Mouse (Mus musculus) lung, postnatal 0 days (tissue): ENCODE measurements around the gene Il10. TPM values are rescaled to one million over a fixed set of nuclear protein-coding genes. Genes with fewer than 3 reads are reported as not detected.

Experiments used
- ATAC-seq: fragments of 200-750 bp; cut with Nextera tagmentation; 2 replicates; pipeline ENCODE4 v1.8.0; 2017; ENCODE audit warnings: moderate library complexity
- DNase-seq: peaks from one replicate; pipeline ENCODE4 v3.0.0-alpha.2; 2016; ENCODE audit warnings: low spot score
- H3K27ac ChIP-seq: fragments of 300-500 bp; sonication (generic); 2 replicates; pipeline ENCODE4 v1.5.1; 2014; ENCODE audit warnings: antibody characterized with exemption, mild to moderate bottlenecking, low read length, mixed read lengths
- H3K27me3 ChIP-seq: fragments of 300-500 bp; sonication (generic); replicated peaks from 2 replicates; pipeline ENCODE4 v1.6.1; 2014; ENCODE audit warnings: low read length, mixed read lengths; ENCODE audit not compliant: insufficient read depth
- H3K36me3 ChIP-seq: fragments of 300-500 bp; sonication (generic); 2 replicates; pipeline ENCODE4 v1.6.1; 2014; ENCODE audit warnings: low read length, mixed read lengths; ENCODE audit not compliant: insufficient read depth
- H3K4me1 ChIP-seq: fragments of 300-500 bp; sonication (generic); 2 replicates; pipeline ENCODE4 v1.6.1; 2014; ENCODE audit warnings: antibody characterized with exemption, low read depth, low read length, mixed read lengths; ENCODE audit not compliant: insufficient read depth
- H3K4me2 ChIP-seq: fragments of 300-500 bp; sonication (generic); replicated peaks from 2 replicates; pipeline ENCODE4 v1.6.1; 2014; ENCODE audit warnings: low read depth, mild to moderate bottlenecking, low read length, moderate library complexity, mixed read lengths
- H3K4me3 ChIP-seq: fragments of 300-500 bp; sonication (generic); 2 replicates; pipeline ENCODE4 v1.5.1; 2014; ENCODE audit warnings: low read depth, low read length
- H3K9ac ChIP-seq: fragments of 300-500 bp; sonication (generic); replicated peaks from 2 replicates; pipeline ENCODE4 v1.6.1; 2014; ENCODE audit warnings: low read depth, mild to moderate bottlenecking
- H3K9me3 ChIP-seq: fragments of 300-500 bp; sonication (generic); 2 replicates; pipeline ENCODE4 v1.6.1; 2016; ENCODE audit warnings: low read length, mixed read lengths
- CTCF ChIP-seq: IDR thresholded peaks from 2 replicates; pipeline ENCODE4 v1.5.1; 2016; ENCODE audit warnings: antibody characterized with exemption, mild to moderate bottlenecking
- EP300 ChIP-seq: IDR thresholded peaks from 2 replicates; pipeline ENCODE4 v1.6.1; 2016; ENCODE audit warnings: antibody characterized with exemption, mild to moderate bottlenecking, control low read depth
- WGBS: fragments of 180-500 bp; shearing (Covaris S2); extraction: QIAGEN DNeasy Blood & Tissue Kit; methylation state at CpG from one replicate; pipeline ENCODE4 v1.1.7; 2014; 5-methylcytosine and 5-hydroxymethylcytosine counted together
- polyA plus RNA-seq: library from polyadenylated mRNA; unstranded; fragments of >200 nt; fragmentation: Nextera tagmentation; extraction: Ambion mirVana; gene quantifications from 2 replicates; pipeline ENCODE4 v1.2.1, GENCODE M21; 2015

Gene Il10
- polyA plus RNA-seq, 1 experiment from 2014 or later, result not detected

DNA sequence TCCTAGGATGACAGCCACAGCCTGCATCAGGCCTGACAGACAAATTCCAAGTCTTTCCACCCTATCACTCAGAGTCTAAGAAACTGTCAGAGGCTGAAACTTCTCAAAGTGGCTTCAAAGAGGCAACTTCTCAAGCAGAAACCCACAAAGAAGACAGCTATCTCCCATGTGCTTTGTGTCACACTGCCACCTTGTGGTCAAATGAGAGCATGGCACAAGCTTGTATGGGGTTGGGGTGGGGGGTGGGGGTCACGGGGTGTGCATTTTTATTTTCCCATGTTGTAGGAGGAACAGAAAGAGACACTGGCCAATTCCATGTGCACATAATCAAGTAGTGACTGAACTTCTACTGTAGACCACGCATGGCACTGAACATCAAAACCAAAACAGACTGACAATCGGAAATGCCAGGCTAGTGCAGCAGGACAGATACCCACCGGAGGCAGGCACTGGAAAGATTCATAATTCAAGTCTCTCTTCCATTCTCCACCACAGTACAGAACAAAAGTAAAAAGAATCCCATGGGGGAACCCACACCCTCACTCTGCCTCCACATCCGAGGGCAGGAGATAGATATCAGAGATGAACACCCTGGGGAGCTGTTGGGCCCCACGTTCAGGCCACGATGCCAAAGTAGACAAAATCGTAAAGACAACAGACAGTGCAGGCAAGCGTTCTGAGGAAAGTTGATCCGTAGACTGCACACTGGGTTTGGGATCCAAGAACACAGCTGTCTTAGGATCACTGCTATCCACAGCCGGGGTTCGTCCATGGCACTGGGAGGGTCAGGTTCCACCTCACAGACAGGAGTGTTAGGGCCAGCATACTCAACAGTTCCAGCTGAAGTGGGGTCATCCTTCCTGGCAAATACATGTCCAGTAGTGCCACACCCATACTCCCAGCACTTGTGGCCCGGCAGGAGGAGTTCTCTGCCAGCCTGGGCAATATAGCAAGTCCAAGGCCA lies 40.9 kb downstream of the Il10 start:
- H3K4me2 ChIP-seq, result no peak overlapping the region

DNA sequence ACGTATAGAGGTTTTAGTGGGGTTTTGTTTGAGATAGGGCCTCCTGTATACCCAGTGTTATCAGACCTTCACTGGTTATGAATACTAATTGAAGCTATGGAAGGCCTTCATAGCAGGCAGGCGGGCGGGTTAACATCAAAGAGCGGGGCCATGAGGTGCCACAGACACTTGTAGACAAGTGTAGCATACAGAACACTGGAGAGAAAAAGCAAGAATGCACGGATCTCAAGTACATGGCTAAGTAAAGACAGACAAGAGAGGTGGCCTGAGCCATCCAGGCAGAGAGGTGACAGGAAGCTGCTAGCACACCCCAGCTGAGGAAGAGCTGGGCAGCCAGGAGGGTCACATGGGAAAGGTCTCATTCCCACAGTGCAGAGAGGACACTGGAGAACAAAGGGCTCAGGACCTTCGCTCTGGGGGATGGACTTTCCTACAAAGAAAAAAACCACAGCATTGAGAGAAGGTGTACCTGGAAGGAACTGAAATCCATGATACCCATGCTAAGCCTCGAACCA lies 42.2 kb downstream of the Il10 start:
- Histone ChIP-seq H3K4me3 (no peak overlapping the region), H3K4me2 (no peak overlapping the region), H3K4me1 (peaks cover 20% of the 10 kb centered on the region), H3K27ac (no peak overlapping the region), H3K9me3 (no peaks in the 10 kb centered on the region), H3K36me3 (peaks cover 14% of the 10 kb centered on the region), H3K9ac (no peak overlapping the region), H3K27me3 (no peaks in the 10 kb centered on the region)
- 54% methylated on average over 7 of the region's 7 CpGs for WGBS
- no peak for TF ChIP-seq CTCF
- TF ChIP-seq EP300, result no peak
- DNase-seq (peak; percentile 50), ATAC-seq (peak; percentile 69)

More for the DNA sequence above, 40.9 kb downstream of the Il10 start:
- ATAC-seq (peak; percentile 18; the same call in 1 of the 2 replicates), DNase-seq (peak; percentile 66)
- TF ChIP-seq CTCF (peak; percentile 80), EP300 (no peak)
- Histone ChIP-seq H3K27ac (no peak overlapping the region), H3K4me1 (peaks cover 20% of the 10 kb centered on the region), H3K4me3 (no peak overlapping the region), H3K27me3 (no peaks in the 10 kb centered on the region), H3K36me3 (peaks cover 22% of the 10 kb centered on the region), H3K9me3 (no peaks in the 10 kb centered on the region), H3K9ac (no peak overlapping the region)
- 53% methylated on average over 13 of the region's 13 CpGs for WGBS

DNA sequence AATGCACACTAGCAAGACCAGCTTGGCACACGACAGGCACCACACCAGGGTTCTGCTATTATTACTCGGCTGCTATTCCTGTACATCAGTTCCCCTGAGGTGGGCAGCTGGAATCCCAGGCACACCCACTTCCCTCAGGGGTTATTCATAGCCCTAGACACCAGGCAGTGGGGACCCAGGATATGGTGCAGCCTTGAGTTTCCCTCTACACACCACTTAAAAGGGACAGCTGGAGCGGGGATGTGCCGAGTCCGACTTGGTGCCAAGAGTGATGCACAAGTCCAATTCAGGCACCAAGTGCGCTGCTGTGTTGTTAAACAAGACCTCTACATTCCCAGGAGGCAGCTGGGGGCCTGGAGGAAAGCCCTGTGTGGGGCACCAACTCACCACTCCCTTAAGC lies 43.2 kb downstream of the Il10 start:
- ATAC-seq, result no peak; the same call in 1 of the 2 replicates
- Histone ChIP-seq H3K27me3 (no peaks in the 10 kb centered on the region), H3K36me3 (0 out of 2 replicates have a peak, but pooled peaks cover 4% of the 10 kb centered on the region), H3K27ac (no peak overlapping the region), H3K4me1 (peaks cover 20% of the 10 kb centered on the region), H3K9me3 (no peaks in the 10 kb centered on the region), H3K9ac (no peak overlapping the region), H3K4me2 (no peak overlapping the region), H3K4me3 (no peak overlapping the region)
- no peak for TF ChIP-seq CTCF
- TF ChIP-seq EP300, result no peak
- WGBS, result 51% methylated on average over 6 of the region's 6 CpGs
- no peak for DNase-seq

DNA sequence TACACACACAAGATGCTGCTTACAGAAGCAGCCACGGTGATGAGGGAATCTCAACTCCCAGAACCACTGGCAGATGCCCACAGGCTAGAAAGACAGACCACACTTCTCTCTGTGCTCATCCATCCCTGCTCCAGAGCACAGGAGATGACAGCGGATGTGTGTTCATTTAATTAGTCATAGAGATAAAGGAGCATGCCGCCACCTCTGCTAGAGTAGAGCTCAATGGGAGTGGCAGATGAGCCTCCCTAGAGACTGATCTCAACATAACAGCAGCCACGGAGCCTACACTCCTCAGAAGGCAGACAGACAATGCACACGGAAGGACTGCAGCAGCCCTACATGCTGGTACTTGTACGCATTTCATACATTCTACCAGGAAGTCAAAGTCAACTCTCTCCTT lies 44.6 kb downstream of the Il10 start:
- no peaks in the 10 kb centered on the region for H3K9me3 ChIP-seq
- H3K4me3 ChIP-seq, result no peak overlapping the region
- H3K4me2 ChIP-seq, result no peak overlapping the region
- no peaks in the 10 kb centered on the region for H3K27me3 ChIP-seq
- ATAC-seq, result no peak
- no peak for TF ChIP-seq EP300
- TF ChIP-seq CTCF, result no peak
- no peaks in the 10 kb centered on the region for H3K36me3 ChIP-seq
- H3K27ac ChIP-seq, result no peak overlapping the region
- H3K4me1 ChIP-seq, result peaks cover 17% of the 10 kb centered on the region
- 55% methylated on average over 6 of the region's 6 CpGs for WGBS
- no peak for DNase-seq
- H3K9ac ChIP-seq, result no peak overlapping the region

DNA sequence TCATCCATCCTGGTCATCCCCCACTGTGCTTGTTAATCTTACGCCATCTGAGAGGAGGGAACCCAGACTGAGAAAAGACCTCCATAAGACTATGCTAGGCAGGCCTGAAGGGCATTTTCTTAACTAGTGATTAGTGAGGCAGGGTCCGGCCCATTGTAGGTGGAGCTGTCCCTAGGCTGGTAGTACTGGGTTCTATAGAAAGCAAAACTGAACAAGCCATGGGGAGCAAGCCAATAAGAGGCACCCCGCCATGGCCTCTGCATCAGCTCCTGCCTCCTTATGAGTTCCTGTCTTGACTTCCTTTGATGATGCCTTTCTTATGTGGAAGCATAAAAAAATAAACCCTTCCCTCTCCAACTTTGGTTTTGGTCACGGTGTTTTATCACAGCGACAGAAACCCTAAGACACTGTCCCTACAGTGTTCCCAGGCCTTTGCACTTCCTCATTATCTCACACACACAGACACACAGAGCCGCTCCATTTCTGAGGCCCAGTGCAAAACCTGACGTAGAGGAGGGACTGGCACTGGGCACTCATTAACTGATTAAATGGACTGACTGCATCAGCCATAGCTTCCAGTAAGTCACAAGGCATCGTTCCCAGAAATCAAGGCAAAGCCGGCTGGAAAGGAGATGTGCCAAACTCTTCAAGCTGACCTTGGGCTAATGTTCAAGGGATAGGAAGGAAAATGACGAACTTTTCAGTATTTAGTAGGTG lies 48.5 kb downstream of the Il10 start:
- Histone ChIP-seq H3K9me3 (no peaks in the 10 kb centered on the region), H3K36me3 (no peaks in the 10 kb centered on the region), H3K27me3 (no peaks in the 10 kb centered on the region), H3K27ac (no peak overlapping the region), H3K4me1 (peaks cover 1% of the 10 kb centered on the region; the same call in 1 of the 2 replicates), H3K9ac (no peak overlapping the region), H3K4me2 (no peak overlapping the region), H3K4me3 (no peak overlapping the region)
- DNase-seq (no peak), ATAC-seq (no peak)
- 78% methylated on average over 10 of the region's 10 CpGs for WGBS
- no peak for TF ChIP-seq CTCF
- TF ChIP-seq EP300, result no peak

DNA sequence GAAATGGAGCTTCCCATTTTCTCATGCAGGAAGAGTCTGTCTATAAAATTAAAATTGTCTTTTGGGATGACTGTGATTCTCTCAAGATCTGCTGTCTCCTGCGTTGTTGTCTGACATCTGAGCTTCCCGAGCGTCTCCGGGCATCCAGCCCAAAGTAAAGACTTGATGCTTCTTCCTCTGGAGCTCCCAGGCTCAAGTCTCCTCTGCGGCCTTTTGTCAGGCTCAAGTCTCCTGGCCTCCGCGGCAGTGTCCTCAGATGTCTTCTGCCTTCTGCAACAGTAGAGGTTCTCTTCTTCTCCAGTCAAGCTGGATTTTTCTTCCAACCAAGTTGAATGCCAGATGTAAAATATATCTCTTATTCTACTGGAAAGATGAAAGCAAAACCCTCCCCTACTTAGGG lies 49.4 kb downstream of the Il10 start:
- DNase-seq (no peak), ATAC-seq (no peak)
- H3K9ac ChIP-seq, result no peak overlapping the region
- H3K4me3 ChIP-seq, result no peak overlapping the region
- no peaks in the 10 kb centered on the region for H3K27me3 ChIP-seq
- H3K36me3 ChIP-seq, result no peaks in the 10 kb centered on the region
- no peak overlapping the region for H3K27ac ChIP-seq
- no peaks in the 10 kb centered on the region for H3K9me3 ChIP-seq
- H3K4me2 ChIP-seq, result no peak overlapping the region
- WGBS, result 86% methylated on average over 7 of the region's 7 CpGs
- H3K4me1 ChIP-seq, result peaks cover 10% of the 10 kb centered on the region; the same call in 1 of the 2 replicates
- TF ChIP-seq EP300 (no peak), CTCF (no peak)
